Mouse (Mus musculus) thymus, postnatal 4 days (tissue): ENCODE measurements at regions not wholly inside any gene's neighbourhood (a gene's known extent, or its start where the extent isn't known, plus 50 kb on each side); places are given as distances from the start of the nearest gene placed in this dataset.
A peak's percentile ranks its signal among the peaks of the same experiment; 100 is the strongest.

Experiments
- DNase-seq: peaks from one replicate; pipeline ENCODE4 v3.0.0; 2021

DNA sequence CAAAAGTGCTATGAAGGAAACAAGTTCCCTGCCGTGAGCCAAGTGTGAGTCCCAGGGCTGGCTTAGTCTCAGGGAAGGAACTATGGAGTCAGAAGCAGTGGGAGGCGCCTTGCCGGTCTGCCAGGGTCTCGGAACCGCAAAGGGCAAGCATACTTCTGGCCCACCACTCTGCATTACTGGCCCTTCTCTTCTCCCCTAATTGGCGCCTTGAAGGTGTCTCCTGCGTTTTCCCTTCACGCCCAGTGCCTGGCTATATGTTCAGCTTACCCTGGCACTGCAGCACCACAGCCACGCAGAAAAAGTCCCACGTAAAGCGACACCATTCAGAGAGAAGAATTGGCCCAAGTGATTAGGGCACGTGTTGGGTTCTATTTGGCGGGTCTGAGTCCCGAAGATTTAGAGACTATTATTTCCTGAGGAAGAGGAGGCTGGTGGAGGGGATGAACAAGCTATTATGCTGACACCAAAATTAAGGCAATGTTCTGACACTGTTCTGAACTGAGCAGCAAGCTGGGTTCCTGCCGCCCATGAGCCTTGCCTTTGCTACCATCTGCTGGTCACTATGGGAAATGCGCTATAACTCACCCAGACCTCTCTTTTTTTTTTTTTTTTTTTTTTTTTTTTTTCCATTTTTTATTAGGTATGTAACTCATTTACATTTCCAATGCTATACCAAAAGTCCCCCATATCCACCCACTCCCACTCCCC is 288.5 kb upstream of the Jmjd1c start:
- peak; percentile 65 for DNase-seq

- DNase-seq: no peak
These were observed 283.2 kb upstream of the Jmjd1c start for GRCm38 (mm10) chr10:66812515-66813260.

GRCm38 (mm10) chr10:66813850-66814564 is 281.9 kb upstream of the Jmjd1c start:
- peak; percentile 27 for DNase-seq

DNA sequence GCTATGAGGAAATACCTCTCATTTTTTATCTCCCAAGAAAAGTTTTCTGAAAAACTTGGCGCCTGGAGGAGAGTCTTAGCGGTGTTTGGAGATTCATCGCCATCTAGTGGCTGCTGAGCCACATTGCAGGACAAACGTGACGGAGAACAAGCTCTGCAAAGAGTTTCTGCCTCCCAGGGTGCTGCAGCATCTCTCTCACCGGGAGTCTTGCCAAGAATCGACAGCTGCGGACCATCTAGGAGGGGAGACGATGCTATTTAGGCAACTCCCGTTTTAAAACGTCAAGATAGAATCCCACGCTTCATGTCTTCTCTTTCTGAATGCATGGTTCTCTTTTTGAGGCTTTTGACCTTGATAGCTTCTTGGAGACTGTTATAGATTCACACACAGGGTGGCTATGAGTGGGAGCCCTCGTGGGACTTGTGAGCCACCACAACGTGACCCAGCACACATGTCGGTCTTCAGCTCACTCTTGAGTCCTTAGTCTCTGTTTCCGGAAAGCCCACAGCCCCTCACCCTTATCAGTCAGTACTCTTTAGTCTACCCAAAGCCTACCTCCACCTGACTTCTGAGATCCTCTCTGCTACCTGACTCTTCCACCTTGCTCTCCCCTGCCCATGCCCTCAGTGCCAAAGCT is 281.2 kb upstream of the Jmjd1c start:
- DNase-seq: peak; percentile 72

- DNase-seq: no peak
These were observed 280.0 kb upstream of the Jmjd1c start for GRCm38 (mm10) chr10:66815951-66816350.

DNA sequence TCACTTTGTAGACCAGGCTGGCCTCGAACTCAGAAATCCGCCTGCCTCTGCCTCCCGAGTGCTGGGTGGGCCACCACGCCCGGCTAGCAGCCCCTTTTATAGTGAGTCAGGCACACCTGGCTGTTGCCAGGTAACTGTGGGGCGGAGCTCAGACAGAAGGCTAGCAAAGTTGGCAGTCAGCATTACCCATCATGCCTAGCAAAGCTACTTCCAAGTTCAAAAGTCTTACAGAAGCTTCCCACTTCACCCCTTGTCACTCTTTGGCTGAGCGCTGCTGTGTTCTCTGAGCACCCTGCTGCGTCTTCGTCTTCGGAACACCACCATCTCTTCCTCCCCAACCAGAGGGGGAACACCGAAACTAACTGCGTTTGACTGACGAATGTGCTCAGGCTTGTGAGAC is 279.1 kb upstream of the Jmjd1c start:
- DNase-seq: no peak

GRCm38 (mm10) chr10:66817876-66818275 is 278.0 kb upstream of the Jmjd1c start:
- DNase-seq: no peak

DNA sequence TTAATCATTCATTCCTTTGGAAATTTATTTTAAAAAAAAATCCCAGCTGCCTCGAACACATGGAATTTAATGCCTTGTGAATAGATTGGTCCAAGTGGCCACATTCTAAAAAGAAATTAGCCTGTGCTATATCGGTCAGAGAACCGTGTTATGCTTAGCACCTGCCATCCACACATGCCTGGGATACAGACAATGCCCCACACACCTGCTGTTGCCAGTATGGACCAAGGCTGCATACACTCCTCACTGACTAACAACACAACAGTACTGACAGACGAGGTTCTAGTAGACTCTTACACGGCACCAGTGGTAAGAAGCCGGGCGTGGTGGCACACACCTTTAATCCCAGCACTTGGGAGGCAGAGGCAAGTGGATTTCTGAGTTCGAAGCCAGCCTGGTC is 276.4 kb upstream of the Jmjd1c start:
- DNase-seq: no peak

- DNase-seq: no peak
These were observed 270.2 kb upstream of the Jmjd1c start for GRCm38 (mm10) chr10:66825737-66826136.

- DNase-seq: no peak
These were observed 269.6 kb upstream of the Jmjd1c start for GRCm38 (mm10) chr10:66826327-66826726.

DNA sequence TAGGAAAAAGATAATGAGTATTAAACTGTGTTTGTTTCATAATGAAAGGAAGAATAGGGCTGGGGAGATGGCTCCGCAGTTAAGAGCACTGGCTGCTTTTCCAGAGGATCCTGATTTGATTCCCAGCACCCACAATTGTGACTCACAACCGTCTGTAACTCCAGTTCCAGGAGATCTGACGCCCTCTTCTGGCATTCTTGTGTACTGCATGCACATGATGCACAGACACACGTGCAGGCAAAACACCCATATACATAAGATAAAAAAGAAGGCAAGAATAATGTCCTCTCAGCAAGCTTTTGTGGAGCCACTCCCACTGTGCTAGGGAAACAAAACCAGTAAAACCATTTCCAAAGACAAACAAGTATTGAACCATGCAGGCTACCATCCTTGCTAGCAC is 261.0 kb upstream of the Jmjd1c start:
- no peak for DNase-seq

- DNase-seq: no peak
These were observed 256.9 kb upstream of the Jmjd1c start for GRCm38 (mm10) chr10:66839058-66839457.

GRCm38 (mm10) chr10:66843258-66843657 is 252.7 kb upstream of the Jmjd1c start:
- no peak for DNase-seq

DNA sequence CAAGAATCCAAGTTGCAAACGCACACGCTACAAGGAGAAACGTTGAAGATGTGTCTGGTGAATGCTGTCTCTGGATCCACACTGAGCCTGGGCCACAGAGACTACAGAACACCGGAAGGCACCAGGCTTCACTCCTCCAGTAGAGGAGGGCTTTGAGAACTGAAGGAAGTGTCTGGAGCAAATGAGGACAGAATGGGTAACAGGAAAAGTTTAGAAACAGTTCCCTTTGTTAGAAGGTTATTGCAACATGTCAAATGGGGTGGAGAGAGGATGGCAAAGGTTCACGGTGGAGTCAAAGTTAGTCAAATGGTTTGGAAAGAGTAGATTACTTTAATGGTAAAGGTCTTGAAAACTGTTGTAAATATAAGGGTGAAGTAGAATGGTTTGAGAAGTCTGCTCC is 247.1 kb upstream of the Jmjd1c start:
- no peak for DNase-seq

GRCm38 (mm10) chr10:66849681-66850080 is 246.2 kb upstream of the Jmjd1c start:
- no peak for DNase-seq

- no peak for DNase-seq
These were observed 244.9 kb upstream of the Jmjd1c start for GRCm38 (mm10) chr10:66850972-66851478.

- no peak for DNase-seq
These were observed 244.1 kb upstream of the Jmjd1c start for GRCm38 (mm10) chr10:66851841-66852240.

GRCm38 (mm10) chr10:66852708-66853107 is 243.2 kb upstream of the Jmjd1c start:
- peak; percentile 25 for DNase-seq

DNA sequence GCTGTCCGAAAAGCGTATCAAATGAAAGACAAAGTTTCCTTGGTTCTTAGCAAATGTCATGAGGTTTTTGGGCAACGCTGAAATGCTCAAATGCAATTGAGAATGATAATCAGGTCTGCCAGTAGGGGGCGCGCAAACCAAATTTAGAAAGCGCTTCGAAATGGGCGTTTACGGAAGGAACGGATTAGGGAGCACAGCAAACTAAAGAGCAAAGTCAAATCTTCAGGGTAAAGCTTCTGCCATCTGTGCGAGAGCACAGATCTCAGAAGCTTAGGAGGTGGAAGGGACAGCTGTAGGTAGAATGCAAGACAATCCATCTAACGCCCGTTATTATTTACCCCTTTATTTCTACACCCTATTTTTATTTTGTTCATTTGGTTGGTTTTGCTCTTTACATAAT is 242.7 kb upstream of the Jmjd1c start:
- DNase-seq: peak; percentile 94

DNA sequence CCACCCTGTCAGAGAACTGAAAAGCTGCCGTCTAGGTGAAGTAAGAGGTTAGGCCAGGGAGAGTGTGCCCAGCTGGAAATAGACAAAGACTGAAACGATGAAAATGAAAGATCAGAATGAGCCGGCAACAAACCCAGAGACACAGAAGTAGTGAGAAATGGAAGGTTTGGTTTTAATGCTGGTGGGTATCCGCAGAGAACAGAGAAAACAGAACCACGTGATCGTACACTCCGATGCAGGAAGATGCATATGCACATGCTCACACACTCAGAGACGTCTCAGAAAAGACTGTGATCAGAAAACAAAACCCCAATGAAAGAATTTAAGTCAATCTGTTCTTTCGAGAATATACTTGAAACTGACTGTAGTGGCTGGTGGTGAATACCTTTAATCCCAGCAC is 241.0 kb upstream of the Jmjd1c start:
- DNase-seq: no peak

- no peak for DNase-seq
These were observed 238.6 kb upstream of the Jmjd1c start for GRCm38 (mm10) chr10:66857330-66857729.

GRCm38 (mm10) chr10:66861421-66861820 is 234.5 kb upstream of the Jmjd1c start:
- DNase-seq: no peak
